Mouse (Mus musculus) adrenal gland, postnatal 14 days (tissue): ENCODE results near the gene Junb. TPM values are rescaled to one million over a fixed set of nuclear protein-coding genes. Genes with fewer than 3 reads are reported as not detected.
A peak's percentile ranks its signal among the peaks of the same experiment; 100 is the strongest.

Experiments
- DNase-seq: peaks from one replicate; pipeline ENCODE4 v3.0.0; 2021; ENCODE audit warnings: mixed read lengths
- total RNA-seq: library from RNA; stranded (reverse); gene quantifications from 2 replicates; pipeline ENCODE4 v1.2.3, GENCODE M21; 2021

Gene Junb
- total RNA-seq, 1 experiment from 2014 or later, result 211 TPM

DNA sequence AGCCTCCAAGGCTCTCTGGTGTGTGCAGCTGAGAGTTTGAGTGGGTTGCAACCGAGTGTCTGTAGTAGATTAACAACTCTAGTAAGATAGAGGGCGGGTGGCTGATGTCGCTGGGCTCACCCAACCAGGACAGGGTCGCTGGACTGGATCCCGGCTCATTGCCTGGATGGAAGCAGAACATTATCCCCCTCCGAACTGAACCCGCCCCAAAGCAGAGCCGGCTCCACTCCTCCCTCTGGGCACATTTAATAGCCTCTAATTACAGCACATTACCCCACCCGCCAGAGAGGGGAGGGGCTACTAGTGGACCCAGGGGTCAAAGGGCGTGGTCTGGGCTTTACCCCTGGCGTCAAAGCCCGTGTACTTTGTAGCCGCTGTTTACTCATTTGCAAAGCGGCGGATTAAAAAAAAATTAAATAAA lies 10.8 kb upstream of the Junb start:
- peak; percentile 63 for DNase-seq

- no peak for DNase-seq
Observed at GRCm38 (mm10) chr8:84987903-84988302, 9.4 kb upstream of the Junb start.

DNA sequence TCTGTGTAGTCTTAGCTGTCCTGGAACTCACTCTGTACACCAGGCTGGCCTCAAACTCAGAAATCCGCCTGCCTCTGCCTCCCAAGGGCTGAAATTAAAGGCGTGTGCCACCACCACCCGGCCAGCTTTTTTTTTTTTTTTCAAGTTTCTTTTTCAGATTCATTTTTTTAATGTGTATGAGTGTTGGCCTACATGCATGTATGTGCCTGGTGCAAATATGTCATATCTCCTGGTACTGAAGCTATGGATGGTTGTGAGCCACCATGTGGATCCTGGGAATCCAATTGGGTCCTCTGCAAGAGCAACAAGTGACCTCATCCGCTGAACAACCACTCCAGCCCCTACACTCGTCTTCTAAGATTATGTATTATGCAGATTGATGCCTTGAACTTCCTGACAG lies 8.9 kb upstream of the Junb start:
- no peak for DNase-seq

DNA sequence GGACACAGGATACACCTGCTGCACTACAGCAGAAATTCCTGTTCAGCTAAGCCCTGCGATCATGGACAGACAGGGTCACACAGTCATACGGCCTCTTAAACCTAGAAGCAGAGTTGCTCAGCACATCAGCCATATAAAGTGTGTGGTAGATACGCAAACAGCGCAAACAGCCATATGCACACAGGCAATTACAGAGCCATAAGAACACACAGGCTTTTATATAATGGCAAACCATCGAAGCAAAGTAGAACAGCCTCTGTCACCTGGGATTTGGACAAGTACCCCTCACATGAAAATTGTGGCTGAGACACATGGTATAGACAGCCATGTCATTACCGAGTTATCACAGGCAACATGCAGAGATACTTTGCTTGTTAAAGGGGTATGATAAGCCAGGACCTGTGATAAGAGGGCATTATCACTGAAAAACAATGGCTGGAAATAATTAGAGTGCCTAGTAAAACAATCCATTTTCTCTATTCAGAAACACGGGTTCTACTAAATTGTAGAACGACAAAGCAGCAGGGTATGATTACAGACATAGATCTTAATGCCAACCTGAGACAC lies 7.9 kb upstream of the Junb start:
- DNase-seq, result no peak

- peak; percentile 95 for DNase-seq
Observed at GRCm38 (mm10) chr8:84985684-84986378, 7.3 kb upstream of the Junb start.

DNA sequence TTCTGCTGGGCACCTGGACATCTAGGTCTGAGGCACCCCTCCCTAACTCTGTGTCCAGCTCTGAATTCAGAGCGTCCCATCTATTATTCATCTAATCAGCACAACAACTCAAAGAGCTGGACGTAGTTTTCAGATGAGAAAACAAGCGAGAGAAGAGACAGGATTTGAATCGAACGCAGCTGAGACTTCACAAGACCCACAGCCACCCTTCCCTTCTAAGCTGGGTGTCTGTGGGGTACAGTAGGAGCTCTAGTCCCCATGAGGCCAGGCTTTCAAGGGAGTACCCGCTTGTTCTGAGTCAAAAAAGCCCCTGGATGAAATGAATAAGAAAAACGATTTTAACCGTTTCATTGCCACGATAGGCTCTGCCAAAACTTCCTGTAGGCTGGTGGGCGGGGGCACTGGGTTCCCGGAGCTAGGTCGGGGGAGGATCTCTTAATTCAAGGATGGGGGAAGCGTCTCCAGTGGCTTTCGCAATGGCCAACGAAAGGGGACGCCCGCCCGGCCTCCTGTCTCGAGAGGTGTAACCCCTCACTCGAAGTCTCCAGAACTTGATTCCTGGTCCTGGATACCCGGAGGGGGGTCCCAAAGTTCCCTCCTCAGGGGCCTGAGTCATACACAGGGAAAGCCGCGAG lies 6.6 kb upstream of the Junb start:
- DNase-seq, result no peak

DNA sequence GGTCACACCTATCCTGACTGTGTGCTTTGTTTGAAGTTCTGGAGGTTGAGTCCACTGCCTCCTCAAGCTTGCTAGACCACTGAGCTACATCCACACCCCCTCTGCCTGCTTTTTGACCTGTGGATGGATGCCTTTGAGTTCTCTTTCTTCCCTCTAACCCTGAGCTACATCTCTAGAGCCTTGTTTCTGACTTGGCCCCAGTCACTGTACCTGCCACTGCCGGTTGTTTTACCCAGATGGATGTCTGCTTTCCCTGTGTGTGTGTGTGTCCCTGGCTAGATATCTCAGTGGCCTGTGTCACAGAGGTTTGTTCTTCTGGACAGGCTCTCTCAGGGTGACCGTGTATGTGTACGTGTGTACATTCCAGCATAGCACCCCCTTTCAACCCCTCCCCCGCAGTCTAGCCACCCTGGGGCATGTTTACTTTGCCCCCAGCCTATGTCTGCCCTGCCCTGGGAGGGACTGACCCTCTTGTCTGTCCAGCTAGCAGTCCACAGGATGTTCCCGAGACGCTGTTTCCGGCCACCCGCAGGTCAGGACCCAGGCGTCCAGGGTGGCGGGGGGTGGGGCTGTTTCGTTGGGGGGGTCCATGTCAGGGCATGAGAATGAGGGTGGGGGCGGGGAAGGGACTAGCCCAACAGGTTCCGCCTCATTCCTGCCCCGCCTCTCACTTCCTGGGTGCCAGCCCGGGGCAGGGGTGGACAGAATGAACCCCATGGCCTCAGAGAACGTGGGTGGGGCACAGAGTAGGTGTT lies 6.0 kb upstream of the Junb start:
- peak; percentile 67 for DNase-seq

- DNase-seq, result no peak
Observed at GRCm38 (mm10) chr8:84982499-84983011, 4.0 kb upstream of the Junb start.

GRCm38 (mm10) chr8:84981644-84982498 lies 3.4 kb upstream of the Junb start:
- DNase-seq, result no peak

DNA sequence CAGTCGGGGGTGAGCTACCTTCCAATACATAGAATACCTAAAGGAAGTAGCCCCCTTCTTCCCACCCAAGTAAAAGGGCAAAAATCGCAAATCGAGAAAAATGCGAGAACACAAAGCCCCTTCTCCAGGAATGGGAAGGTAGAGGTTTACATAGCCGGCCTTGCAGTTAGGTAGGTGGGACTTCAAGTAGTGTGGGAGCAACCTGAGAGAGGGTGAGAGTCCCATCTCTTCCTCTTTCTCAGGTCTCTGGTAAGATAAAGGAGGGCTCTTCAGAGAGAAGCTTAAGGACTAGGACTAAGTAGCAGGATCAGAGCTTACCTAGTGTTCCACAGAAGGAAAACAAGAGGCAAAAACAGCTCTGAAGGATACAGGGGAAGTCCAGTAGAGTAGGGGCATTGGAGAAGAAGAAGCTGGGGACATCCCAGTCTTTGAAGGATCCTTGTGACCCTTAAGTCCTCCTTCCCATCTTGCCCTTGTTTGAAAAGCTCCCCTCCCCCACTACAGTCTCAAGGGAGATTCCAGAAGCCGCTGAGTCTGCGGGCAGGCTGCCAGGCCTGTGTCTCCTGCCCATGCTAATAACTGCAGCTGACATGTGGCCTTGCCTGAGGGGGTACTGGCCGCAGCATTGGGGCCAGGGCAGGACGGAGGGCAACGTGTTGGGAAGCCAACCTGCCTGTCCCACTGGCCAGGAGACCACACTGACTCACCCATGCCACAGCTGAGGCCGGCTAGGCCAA lies 2.3 kb upstream of the Junb start:
- DNase-seq, result peak; percentile 92

DNA sequence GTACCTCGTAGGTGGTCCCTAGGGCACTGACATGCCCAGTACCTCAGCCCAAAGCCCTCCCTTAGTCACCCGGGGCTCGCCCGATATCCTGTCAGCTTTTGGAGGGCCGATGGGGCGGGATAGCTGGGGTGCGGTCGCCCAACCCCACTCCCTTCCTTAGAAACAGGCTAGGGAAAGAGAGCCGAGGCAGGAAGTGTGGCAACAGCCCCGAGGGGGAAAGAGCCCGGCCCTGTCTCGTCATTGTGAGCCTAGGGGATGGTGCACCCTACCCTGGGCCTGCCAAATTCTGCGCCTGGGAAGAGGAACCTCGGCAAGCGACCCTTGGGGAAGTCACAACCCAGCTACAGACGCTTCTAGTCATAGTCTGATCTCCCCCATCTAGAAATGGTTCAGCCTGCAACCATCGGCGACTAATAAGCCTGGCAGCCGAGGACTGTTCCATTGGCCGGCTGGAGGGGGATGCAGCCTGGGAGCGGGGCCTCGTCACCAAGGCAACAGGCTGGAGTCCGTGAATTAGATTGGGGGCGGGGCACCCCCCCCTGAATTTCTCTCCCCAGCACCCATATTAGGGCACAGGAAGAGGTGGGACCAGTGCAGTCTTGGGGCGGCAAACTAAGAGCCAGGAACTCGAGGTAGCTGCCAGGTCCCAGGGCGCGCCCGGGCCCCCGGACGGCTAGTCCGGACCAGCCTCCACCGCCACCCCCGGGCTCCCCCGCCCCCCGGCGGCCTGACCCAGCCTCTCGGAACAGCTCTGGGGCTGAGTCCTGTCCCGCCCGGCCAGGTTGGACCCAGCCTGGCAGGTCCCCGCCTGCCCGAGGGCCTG lies 1.3 kb upstream of the Junb start:
- DNase-seq, result peak; percentile 97

GRCm38 (mm10) chr8:84977435-84978247 lies 877 bp downstream of the Junb start:
- peak; percentile 88 for DNase-seq

DNA sequence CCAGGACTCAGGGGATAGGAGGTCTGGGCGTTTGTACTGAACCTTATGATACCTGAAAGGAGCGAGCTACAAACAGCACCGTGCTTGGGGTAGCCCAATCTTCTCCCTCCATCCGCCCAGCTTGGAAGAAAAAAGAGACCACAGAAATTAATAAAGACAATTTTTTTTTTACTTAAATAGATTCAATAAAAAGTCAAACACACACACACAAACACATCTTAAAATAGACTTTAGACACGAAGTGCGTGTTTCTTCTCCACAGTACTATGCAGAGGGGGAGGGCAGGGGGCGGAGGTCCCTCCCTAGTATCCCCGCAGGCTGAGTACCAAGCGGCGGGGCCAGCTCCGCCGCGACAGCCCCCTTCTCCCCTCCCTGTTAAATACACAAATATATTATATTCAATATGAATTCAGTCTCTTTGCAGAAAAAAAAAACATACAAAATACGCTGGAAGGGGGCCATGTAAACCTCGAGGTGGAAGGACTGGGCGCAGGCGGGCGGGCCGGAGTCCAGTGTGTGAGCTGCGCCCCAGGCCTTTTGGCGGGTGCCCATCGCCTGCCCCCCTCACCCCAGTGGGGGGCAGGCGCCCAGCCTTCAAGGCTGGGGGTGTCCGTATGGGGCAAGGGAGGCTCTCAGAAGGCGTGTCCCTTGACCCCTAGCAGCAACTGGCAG lies 1.6 kb downstream of the Junb start:
- DNase-seq, result no peak

DNA sequence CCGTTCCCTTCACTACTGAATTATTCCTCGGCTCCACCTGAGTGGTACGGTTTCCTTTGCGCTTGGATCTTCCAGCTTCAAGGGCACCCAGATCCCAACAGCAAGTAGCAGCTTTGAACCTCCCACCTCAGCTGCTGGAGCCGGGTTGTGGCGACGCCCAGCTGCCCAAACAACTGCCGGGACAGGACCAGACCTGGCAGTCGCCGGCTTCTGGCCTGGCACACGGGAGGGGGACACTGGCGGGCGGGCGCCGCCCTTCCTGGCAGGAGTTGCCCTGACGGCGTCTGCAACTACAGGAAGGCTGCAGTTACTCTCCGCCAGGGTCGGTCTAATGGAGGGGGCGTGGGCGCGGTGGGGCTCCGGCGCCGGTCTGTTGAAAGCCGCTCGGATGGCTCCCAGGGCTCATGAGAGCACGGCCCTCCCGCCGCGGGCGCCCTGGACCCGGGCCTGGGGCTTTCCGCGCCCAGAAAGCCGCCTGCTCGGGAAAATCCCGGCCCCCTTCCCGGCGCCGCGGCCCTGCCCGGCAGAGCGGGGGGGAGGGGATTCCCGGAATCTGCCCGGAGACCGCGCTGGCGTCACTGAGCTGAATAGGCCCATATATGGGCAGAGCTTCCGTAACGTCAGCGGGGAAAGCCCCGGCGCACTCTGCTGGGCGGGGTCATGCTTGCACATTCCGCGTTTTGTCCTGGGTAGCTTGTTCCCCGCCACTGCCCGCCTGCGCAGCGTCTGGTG lies 2.3 kb downstream of the Junb start:
- peak; percentile 98 for DNase-seq

DNA sequence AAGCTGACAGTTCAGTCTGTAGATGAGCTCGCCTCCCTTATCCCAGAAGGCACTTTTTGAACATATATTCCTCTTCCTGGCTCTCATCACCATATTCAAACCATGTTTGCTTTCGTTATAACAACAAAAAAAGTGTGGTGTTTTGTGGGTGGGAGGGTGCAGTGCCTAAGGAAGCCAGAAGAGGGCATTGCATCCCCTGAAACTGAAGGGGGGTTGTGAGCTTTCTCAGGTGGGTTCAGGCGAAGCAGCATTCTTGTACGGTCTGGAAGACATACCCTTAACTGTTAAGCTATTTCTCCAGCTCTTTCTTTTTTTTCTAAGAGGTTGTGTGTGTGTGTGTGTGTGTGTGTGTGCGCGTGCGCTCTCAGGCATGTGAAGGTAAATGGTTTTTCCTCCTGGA lies 3.1 kb downstream of the Junb start:
- peak; percentile 84 for DNase-seq

DNA sequence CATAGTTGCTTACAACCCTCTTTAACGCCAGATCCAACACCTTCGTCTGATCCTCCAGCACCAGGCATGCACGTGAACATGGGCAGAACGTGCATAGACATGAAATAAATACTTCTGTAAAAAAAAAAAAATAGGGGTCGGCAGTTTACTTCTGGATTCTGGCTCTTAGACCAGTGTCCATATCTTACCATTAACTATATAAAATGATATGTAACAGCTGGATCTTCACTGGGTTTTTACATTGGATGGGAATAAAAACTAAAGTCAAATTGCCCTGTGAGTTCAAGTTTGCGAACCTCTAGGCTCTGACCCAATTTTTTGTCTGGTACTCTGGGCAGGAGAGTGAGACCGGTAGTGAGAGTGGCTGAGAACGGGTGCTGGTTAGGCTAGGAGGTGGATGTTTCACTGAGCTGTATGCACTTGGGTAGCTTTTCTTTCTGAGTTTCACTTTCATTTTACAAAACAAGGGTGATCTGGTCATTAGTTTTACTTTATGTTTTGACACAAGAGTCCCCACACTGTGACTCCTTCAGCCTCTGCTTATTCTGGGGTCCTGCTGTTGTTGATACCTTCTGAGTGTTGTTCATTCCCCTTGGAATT lies 3.9 kb downstream of the Junb start:
- DNase-seq, result no peak

- peak; percentile 88 for DNase-seq
Observed at GRCm38 (mm10) chr8:84973803-84974542, 4.5 kb downstream of the Junb start.
